Mouse (Mus musculus): ENCODE data around the gene B4galnt1.

DNA sequence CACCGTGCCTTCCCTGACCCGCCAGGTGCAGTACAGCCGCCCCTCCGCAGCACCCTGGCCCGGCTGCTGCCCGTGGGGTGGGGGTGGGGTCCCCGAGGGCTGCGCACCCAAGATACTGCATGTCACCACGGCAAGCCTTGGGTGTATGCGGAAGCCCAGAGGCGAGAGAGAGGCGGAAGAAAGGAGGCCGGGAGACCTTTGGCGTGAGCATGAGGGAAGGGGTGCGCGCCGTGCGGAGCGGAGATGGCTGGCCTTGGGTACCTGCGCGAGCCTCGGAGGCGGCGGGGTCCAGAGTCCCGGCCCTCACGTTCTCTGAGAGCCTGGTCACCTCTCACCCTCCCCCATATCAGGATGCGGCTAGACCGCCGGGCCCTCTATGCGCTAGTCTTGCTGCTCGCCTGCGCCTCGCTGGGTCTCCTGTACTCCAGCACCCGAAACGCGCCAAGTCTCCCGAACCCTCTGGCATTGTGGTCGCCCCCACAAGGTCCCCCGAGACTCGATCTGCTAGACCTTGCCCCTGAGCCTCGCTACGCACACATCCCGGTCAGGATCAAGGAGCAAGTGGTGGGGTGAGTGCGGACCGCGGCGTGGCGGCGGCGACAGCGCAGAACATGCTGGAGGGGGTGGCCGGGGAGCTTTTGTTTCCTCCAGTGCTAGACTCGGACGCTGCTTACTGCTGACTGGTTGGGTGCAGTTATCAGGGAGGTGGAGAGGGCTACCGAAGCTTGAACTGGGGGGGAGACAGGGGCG lies 804 bp downstream of the B4galnt1 start:
- TF ChIP-seq CTCF (IDR thresholded peaks at IDR 0.05; ENCODE audit: control insufficient read depth, insufficient read depth, low read length): no peak
- TF ChIP-seq POLR2A (IDR thresholded peaks at IDR 0.05; ENCODE audit: borderline replicate concordance, control insufficient read depth, low read depth, low read length): peak; percentile 77; the same call in 1 of the 2 replicates

Measured in bone marrow, adult 2 months (tissue).